Mouse (Mus musculus): ENCODE data around the gene Ceacam19. TPM values are rescaled to one million over a fixed set of nuclear protein-coding genes. Genes with fewer than 3 reads are reported as not detected.
"Not testable (repeated sequence)": the region's sequence is repeated elsewhere in the genome, so short reads cannot be mapped to it uniquely, and the experiment has no call there.

Ceacam19 gene
- total RNA-seq (2021): not detected
- long read RNA-seq, experiment 1: 0 reads
- long read RNA-seq, experiment 2: 0 reads

GRCm38 (mm10) chr7:19887849-19888248 lies at the start of gene Ceacam19:
Gene Ceacam19, minus strand, starts transcription at chr7:19887965.
- intact Hi-C loops (cut with DNase I; ENCODE audit: low total_unique reads): no loop called here

GRCm38 (mm10) chr7:19937229-19937821 lies 49.6 kb upstream of the Ceacam19 start:
- intact Hi-C loops (cut with DNase I; ENCODE audit: low total_unique reads): no loop called here
- no peak for DNase-seq

More at GRCm38 (mm10) chr7:19887849-19888248, at the start of gene Ceacam19:
- DNase-seq: no peak

DNA sequence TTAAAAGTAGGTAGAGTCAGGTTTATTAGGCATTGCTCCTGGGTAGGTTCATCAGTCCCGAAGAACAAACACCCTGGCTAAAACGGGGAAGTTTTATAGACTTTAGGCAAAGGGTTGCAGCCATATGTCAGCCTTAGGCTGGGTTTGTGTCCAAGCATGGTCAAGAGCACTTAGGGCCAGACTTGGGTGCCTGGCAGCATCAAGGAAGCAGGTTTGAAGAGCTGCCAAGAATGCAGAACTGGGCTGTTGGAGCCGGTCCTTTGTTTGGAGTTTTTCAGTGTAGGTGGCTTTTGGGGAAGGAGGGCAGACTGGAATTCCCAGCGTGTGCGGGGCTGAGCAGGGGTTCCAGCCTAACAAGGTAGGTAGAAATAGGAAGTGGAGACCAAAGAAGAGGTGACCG lies 48.2 kb upstream of the Ceacam19 start:
- intact Hi-C loops (cut with DNase I; ENCODE audit: low total_unique reads): no loop called here
- no peak for DNase-seq

- no peak for DNase-seq
- intact Hi-C loops (cut with DNase I; ENCODE audit: low total_unique reads): no loop called here
Observed at GRCm38 (mm10) chr7:19935171-19935751, 47.5 kb upstream of the Ceacam19 start.

- DNase-seq: peak; percentile 67
- intact Hi-C loops (cut with DNase I; ENCODE audit: low total_unique reads): no loop called here
Observed at GRCm38 (mm10) chr7:19932877-19933809, 45.4 kb upstream of the Ceacam19 start.

- intact Hi-C loops (cut with DNase I; ENCODE audit: low total_unique reads): no loop called here
- no peak for DNase-seq
Observed at GRCm38 (mm10) chr7:19932133-19932876, 44.5 kb upstream of the Ceacam19 start.

DNA sequence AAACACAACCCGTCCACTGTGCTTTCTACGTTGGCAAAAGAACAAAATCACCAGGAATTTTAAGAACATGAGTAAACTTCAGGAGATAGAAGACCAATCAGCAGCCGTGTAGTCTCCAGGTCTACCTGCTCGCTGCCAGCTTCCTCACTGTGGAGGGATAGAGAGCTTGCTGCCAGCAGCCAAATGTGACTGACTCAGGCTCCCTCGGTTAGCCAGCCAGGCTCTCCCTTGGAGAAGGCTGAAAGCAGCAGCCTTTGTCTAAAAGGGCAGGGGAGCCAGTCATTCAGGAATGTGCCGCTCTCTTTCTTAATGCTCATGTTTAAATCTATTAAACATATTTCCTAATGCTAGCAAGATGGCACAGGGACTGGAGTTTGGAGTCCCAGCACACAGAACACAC lies 42.7 kb upstream of the Ceacam19 start:
- DNase-seq; intact Hi-C loops (cut with DNase I; ENCODE audit: low total_unique reads): not testable (repeated sequence)

GRCm38 (mm10) chr7:19928486-19928885 lies 40.7 kb upstream of the Ceacam19 start:
- intact Hi-C loops (cut with DNase I; ENCODE audit: low total_unique reads): no loop called here

DNA sequence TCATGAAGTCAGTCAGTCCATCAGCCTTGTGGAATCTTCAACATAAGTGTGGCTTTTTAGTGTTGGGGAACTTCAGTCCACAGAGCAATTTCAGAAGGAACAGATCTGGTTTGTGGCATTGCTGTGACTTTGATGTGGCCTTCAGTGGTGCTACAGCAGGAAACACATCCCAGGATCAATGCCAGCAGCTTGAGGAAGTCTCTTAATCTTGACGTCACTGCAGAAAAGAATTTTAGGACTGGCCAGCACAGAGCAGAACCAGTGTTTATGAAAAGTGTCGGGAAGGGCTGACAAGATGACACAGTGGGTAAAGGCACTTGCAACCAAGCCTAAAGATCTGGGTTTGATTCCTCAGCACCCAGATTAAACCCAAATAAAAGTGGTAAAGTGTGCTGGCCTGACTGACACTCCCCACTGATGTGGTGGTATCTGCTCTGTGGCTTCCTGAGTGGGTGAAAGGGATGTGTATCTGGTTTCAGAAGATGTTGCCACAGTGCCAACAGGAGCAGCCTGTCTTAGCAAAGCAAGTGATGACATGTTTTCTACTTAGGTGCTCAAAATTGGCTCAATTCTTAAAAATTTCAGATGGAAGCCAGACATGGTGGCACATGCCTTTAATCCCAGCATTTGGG lies 39.2 kb upstream of the Ceacam19 start:
- intact Hi-C loops (cut with DNase I; ENCODE audit: low total_unique reads): no loop called here
- DNase-seq: no peak

More at GRCm38 (mm10) chr7:19928486-19928885, 40.7 kb upstream of the Ceacam19 start:
- DNase-seq: no peak

- intact Hi-C loops (cut with DNase I; ENCODE audit: low total_unique reads): no loop called here
- DNase-seq: no peak
Observed at GRCm38 (mm10) chr7:19925376-19925775, 37.6 kb upstream of the Ceacam19 start.

- DNase-seq: no peak
- intact Hi-C loops (cut with DNase I; ENCODE audit: low total_unique reads): no loop called here
Observed at GRCm38 (mm10) chr7:19923797-19924196, 36.0 kb upstream of the Ceacam19 start.

GRCm38 (mm10) chr7:19923354-19923753 lies 35.6 kb upstream of the Ceacam19 start:
- intact Hi-C loops (cut with DNase I; ENCODE audit: low total_unique reads): no loop called here
- DNase-seq: no peak

DNA sequence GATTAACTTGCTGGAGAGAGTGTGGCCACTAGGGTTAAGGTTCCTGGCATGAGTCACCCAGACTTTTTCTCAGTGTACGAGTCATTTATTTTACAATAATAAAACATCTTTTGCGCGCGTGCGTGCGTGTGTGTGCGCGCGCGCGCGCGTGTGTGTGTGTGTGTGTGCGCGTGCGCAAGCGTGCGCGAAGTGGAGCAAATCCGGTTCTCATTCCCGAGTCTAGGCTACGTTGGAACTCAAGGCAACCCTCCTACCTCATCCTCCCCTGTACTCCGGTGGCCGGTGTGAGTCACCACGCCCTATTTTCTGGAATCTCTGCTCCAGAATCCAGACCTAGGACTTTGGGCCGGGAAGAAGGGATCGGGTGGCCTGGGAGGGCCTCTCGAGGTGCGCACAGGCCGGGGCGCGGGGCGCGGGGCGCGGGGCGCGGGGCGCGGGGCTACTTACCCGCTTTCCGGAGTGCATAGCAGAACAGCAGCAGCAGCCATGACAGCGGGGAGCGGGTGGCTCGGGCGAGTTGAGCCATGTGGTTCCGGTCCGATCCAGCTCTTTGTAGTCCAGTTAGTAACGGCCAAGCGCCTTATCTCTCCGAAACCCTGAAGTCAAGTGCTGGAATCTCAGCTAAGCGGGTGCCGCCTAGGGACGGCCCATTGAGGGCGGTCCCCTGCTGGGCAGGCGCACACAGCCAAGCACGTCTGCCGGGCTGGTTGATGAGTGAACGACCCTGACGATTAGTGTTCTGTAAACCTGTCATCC lies 32.9 kb upstream of the Ceacam19 start, which contains the start of gene Pvr:
TSS of gene Pvr (minus strand) at position 655 of the 756 bp plus-strand sequence.
- intact Hi-C loops (cut with DNase I; ENCODE audit: low total_unique reads): no loop called here
- peak; percentile 71 for DNase-seq

DNA sequence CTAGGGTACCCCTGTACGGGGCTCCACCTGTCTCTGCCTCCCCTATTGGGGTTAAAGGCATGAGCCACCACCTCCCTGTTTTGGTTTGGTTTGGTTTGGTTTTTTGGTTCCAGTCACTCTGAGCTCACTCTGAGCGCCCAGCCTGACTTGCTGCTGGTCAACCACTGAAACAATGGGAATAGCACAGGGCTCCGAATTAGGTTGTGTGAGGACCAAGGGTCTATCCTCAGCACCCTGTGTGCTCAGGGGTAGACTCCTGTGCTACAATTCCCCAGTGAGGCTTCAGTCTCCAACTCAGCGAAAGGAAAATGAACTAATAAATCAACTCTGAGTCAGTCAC lies 32.4 kb upstream of the Ceacam19 start:
- no peak for DNase-seq
- intact Hi-C loops (cut with DNase I; ENCODE audit: low total_unique reads): no loop called here

DNA sequence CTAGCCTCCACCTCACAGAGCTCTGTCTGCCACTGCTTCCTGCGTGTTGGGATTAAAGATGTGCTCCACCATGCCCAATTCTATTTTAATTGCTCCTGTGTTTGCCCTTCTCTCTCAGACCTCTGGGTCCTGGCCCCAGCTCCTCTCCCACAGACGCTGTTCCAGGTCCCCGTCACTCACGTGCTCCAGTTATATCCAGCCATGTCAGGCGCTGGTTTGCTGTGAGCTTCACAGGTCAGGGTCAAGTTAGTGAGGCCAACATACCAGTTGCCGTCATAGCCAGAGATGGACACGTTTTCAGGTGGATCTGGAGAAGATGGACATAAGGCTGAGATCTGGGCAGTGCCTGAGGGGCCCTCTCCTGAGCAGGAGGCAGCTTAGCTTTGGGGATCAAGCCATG lies 26.8 kb upstream of the Ceacam19 start:
- DNase-seq: no peak
- intact Hi-C loops (cut with DNase I; ENCODE audit: low total_unique reads): no loop called here

DNA sequence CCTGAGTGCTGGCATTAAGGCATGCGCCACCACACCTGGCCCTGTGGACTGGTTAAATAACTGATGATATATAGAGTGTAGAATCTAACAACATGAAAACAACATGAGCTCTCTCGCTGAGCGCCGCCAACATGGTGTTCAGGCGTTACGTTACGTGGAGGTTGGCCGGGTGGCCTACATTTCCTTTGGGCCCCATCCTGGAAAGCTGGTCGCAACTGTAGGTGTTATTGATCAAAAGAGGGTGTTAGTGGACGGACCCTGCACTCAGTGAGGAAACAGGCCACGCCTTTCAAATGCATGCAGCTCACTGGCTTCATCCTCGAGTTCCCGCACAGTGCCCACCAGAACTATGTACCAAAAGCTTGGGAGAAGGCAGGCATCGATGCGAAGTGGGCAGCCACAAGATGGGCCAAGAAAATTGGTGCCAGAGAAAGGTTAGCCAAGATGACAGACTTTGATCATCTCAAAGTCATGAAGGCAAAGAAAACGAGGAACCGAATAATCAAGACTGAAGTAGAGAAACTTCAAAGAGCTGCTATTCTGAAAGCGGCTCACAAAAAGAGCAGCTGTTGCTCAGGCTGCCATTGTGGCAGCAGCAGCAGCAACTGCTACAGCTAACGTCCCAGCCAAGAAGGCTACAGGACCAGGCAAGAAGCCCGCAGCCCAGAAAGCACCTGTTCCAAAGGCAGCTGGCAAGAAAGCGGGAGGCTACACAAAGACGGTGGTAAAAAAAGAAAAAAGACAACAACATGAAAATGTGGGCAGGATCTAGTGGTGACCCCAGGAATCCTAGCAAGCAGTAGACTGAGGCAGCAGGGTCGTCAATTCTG lies 24.1 kb upstream of the Ceacam19 start:
- intact Hi-C loops (cut with DNase I; ENCODE audit: low total_unique reads): loop anchor here (2.0 kb wide), 1 partner anchor 41 kb away; no protein-coding TSS in a partner anchor
- peak; percentile 40 for DNase-seq

DNA sequence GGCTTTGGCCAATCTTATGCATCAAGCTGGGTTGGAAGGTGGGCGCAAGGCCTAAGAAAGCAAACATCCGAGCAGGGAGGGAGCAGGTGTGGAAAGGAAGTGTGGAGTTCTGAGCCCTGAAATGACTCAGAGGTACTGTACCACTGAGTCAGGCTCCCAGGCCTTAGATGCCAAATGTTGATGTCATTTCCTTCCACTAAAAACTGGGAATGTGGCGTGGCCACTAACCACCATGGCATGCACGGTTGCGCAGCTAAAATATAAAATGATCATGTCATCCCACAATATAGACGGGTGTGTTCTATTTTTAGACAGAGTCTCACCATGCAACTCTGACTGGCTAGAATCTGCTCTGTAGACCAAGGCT lies 23.5 kb upstream of the Ceacam19 start:
- intact Hi-C loops (cut with DNase I; ENCODE audit: low total_unique reads): loop anchor here (2.0 kb wide), 1 partner anchor 42 kb away; no protein-coding TSS in a partner anchor
- no peak for DNase-seq
